29 mouse cellular contexts compared by ENCODE assay signal in genomic region chr9:54630905-54631304, GRCm38 (mm10). TPM values are rescaled to one million over a fixed set of nuclear protein-coding genes. Genes with fewer than 3 reads are reported as not detected.
DNase-seq lines count a peak whose midpoint lies in the region; ATAC-seq and TF ChIP-seq lines count a peak whose summit lies in the region.
"Had no signal": no experiment of that assay in that cellular context is flagged by ENCODE, and none has a peak within 500 bp of the region (broad histone marks: within the 10 kb centered on the region; RNA-seq: fewer than 3 reads in every experiment).

No protein-coding gene starts in this region.

- H3K27ac ChIP-seq in gastrocnemius, adult 2 months: no peak overlapping the region
- H3K27ac ChIP-seq in layer of hippocampus, adult 2 months: no peak overlapping the region
- H3K27ac ChIP-seq in midbrain, postnatal 0 days (ENCODE audit: low read depth, low read length): no peak overlapping the region
- H3K27ac ChIP-seq in midbrain, embryonic 10.5 days (replicated peaks): no peak overlapping the region
- H3K27ac ChIP-seq: embryonic facial prominence, embryonic 12.5 days; forebrain, embryonic 12.5 days; hindbrain, embryonic 12.5 days; limb, embryonic 15.5 days; midbrain, embryonic 15.5 days; neural tube, embryonic 13.5 days had no signal

- no peaks in the 10 kb centered on the region for H3K4me1 ChIP-seq in midbrain, postnatal 0 days (ENCODE audit: insufficient read depth, low read length)
- H3K4me1 ChIP-seq in midbrain, embryonic 10.5 days: no peaks in the 10 kb centered on the region
- H3K4me1 ChIP-seq: embryonic facial prominence, embryonic 12.5 days; forebrain, embryonic 12.5 days; hindbrain, embryonic 12.5 days; limb, embryonic 15.5 days; midbrain, embryonic 15.5 days; neural tube, embryonic 13.5 days had no signal

- H3K4me2 ChIP-seq in midbrain, postnatal 0 days (ENCODE audit: low read depth, low read length, poor library complexity, severe bottlenecking): no peak overlapping the region
- H3K4me2 ChIP-seq: embryonic facial prominence, embryonic 12.5 days; forebrain, embryonic 12.5 days; heart, embryonic 12.5 days; hindbrain, embryonic 12.5 days; limb, embryonic 15.5 days; midbrain, embryonic 15.5 days; neural tube, embryonic 13.5 days had no signal

- no peaks in the 10 kb centered on the region for H3K36me3 ChIP-seq in midbrain, postnatal 0 days (ENCODE audit: insufficient read depth, low read length)
- H3K36me3 ChIP-seq in midbrain, embryonic 10.5 days: no peaks in the 10 kb centered on the region
- H3K36me3 ChIP-seq: embryonic facial prominence, embryonic 12.5 days; forebrain, embryonic 12.5 days; heart, embryonic 12.5 days; hindbrain, embryonic 12.5 days; limb, embryonic 15.5 days; midbrain, embryonic 15.5 days; neural tube, embryonic 13.5 days had no signal

- DNase-seq in gastrocnemius, adult 2 months: no peak
- no peak for DNase-seq in gastrocnemius, postnatal 36 days
- no peak for DNase-seq in layer of hippocampus, adult 2 months (ENCODE audit: low spot score in 2 of 2)
- DNase-seq in layer of hippocampus, adult 11-12 months (ENCODE audit: low spot score): no peak
- DNase-seq in midbrain, postnatal 0 days (ENCODE audit: low spot score): no peak
- DNase-seq in midbrain, embryonic 10.5 days (ENCODE audit: low spot score): no peak
- DNase-seq in adrenal gland, postnatal 10 days: no peak
- no peak for DNase-seq in cerebellum, postnatal 4 days (ENCODE audit: low spot score in 2 of 2)
- DNase-seq: B cell, adult 2 months; cerebellum, adult 11-12 months; cerebellum, postnatal 14 days; heart, postnatal 14 days; kidney, adult 9 months; kidney, postnatal 36 days; layer of hippocampus, adult 9-11 months; lung, adult 18-20 months; lung, postnatal 4 days; thymus, adult 18-20 months; thymus, postnatal 36 days had no signal

- H3K9ac ChIP-seq in midbrain, postnatal 0 days (replicated peaks; ENCODE audit: low read length, poor library complexity, severe bottlenecking): no peak overlapping the region
- H3K9ac ChIP-seq: embryonic facial prominence, embryonic 12.5 days; forebrain, embryonic 12.5 days; heart, embryonic 12.5 days; hindbrain, embryonic 12.5 days; limb, embryonic 15.5 days; midbrain, embryonic 15.5 days; neural tube, embryonic 13.5 days had no signal

- H3K9me3 ChIP-seq in midbrain, postnatal 0 days (ENCODE audit: low read length): no peaks in the 10 kb centered on the region
- no peaks in the 10 kb centered on the region for H3K9me3 ChIP-seq in midbrain, embryonic 10.5 days (replicated peaks)
- H3K9me3 ChIP-seq: embryonic facial prominence, embryonic 12.5 days; forebrain, embryonic 12.5 days; heart, embryonic 12.5 days; hindbrain, embryonic 12.5 days; limb, embryonic 15.5 days; midbrain, embryonic 15.5 days; neural tube, embryonic 13.5 days had no signal

- no peak for ATAC-seq in midbrain, postnatal 0 days (ENCODE audit: low FRiP score)
- ATAC-seq: midbrain, embryonic 15.5 days had no signal

- intact Hi-C loops in gastrocnemius, adult 2 months (cut with DNase I): no loop called here
- intact Hi-C loops in gastrocnemius, postnatal 36 days (cut with DNase I): no loop called here

- no peak overlapping the region for H3K4me3 ChIP-seq in gastrocnemius, adult 2 months
- no peak overlapping the region for H3K4me3 ChIP-seq in layer of hippocampus, adult 2 months
- no peak overlapping the region for H3K4me3 ChIP-seq in midbrain, postnatal 0 days (ENCODE audit: low read depth, low read length)
- H3K4me3 ChIP-seq in midbrain, embryonic 10.5 days: no peak overlapping the region
- H3K4me3 ChIP-seq: embryonic facial prominence, embryonic 12.5 days; forebrain, embryonic 12.5 days; heart, embryonic 12.5 days; hindbrain, embryonic 12.5 days; limb, embryonic 15.5 days; midbrain, embryonic 15.5 days; myocyte; neural tube, embryonic 13.5 days had no signal

- no peaks in the 10 kb centered on the region for H3K27me3 ChIP-seq in midbrain, postnatal 0 days (ENCODE audit: insufficient read depth, low read length)
- H3K27me3 ChIP-seq in midbrain, embryonic 10.5 days (ENCODE audit: low read depth, poor library complexity, severe bottlenecking): no peaks in the 10 kb centered on the region
- H3K27me3 ChIP-seq: embryonic facial prominence, embryonic 12.5 days; forebrain, embryonic 12.5 days; heart, embryonic 12.5 days; hindbrain, embryonic 12.5 days; limb, embryonic 15.5 days; midbrain, embryonic 15.5 days; neural tube, embryonic 13.5 days had no signal

- TF ChIP-seq CTCF in gastrocnemius, adult 2 months (IDR thresholded peaks at IDR 0.05): peak; percentile 46
- peak; percentile 72 for TF ChIP-seq CTCF in layer of hippocampus, adult 2 months (conservative IDR thresholded peaks at IDR 0.05)
- TF ChIP-seq CTCF in midbrain, postnatal 0 days (IDR thresholded peaks at IDR 0.05): peak; percentile 40

RNA-seq across cellular contexts. Expression of gene Acsbg1, which starts 30.8 kb away (rescaled TPM):
- total RNA-seq in gastrocnemius, adult 2 months (2021): under 1 TPM; 0.15 to 0.28 TPM
- total RNA-seq in gastrocnemius, postnatal 36 days (2021): under 1 TPM; 0.17 to 0.61 TPM
- total RNA-seq in layer of hippocampus, adult 2 months (2021): 100 to 1,000 TPM; 106 to 111 TPM
- 54.7 and 69.9 TPM in 2 replicates for total RNA-seq in midbrain, postnatal 0 days (2014; rRNA removed)
- polyA plus RNA-seq in midbrain, postnatal 0 days (2015; fragmentation: Nextera tagmentation; extraction: Ambion mirVana): 42.8 and 49.7 TPM in 2 replicates
- polyA plus RNA-seq in midbrain, embryonic 10.5 days (2016; fragmentation: Nextera tagmentation; extraction: Ambion mirVana): 7.4 and 12.9 TPM in 2 replicates
- 100 to 1,000 TPM in 1 of 2 experiments, 10 to 100 TPM in 1; 85.7 to 119 TPM for total RNA-seq in adrenal gland, postnatal 10 days (2021)
- total RNA-seq: granulocyte monocyte progenitor cell, adult 5-6 weeks; megakaryocyte-erythroid progenitor cell, adult 5-6 weeks had no signal

RNA-seq across cellular contexts. Expression of gene Idh3a, which starts 44.8 kb away (rescaled TPM):
- 100 to 1,000 TPM; 522 to 568 TPM for total RNA-seq in gastrocnemius, adult 2 months (2021)
- total RNA-seq in gastrocnemius, postnatal 36 days (2021): 100 to 1,000 TPM; 564 to 571 TPM
- total RNA-seq in layer of hippocampus, adult 2 months (2021): 100 to 1,000 TPM; 159 to 179 TPM
- total RNA-seq in midbrain, postnatal 0 days (2014; rRNA removed): 87.2 and 103 TPM in 2 replicates
- polyA plus RNA-seq in midbrain, postnatal 0 days (2015; fragmentation: Nextera tagmentation; extraction: Ambion mirVana): 184 and 191 TPM in 2 replicates
- 113 and 124 TPM in 2 replicates for polyA plus RNA-seq in midbrain, embryonic 10.5 days (2016; fragmentation: Nextera tagmentation; extraction: Ambion mirVana)
- total RNA-seq in adrenal gland, postnatal 10 days (2021): 100 to 1,000 TPM; 806 to 826 TPM

Comparison
In these comparisons a context has a peak if more than half of its experiments do, and no peak if none do; other contexts are left out.
1. RNA of gene Acsbg1, which starts 30.8 kb away (total RNA-seq): 85.7 to 119 TPM in adrenal gland, postnatal 10 days, 106 to 111 TPM in layer of hippocampus, adult 2 months and 54.7 to 69.9 TPM in midbrain, postnatal 0 days; 0.17 to 0.61 TPM in gastrocnemius, postnatal 36 days and 0.15 to 0.28 TPM in gastrocnemius, adult 2 months; every median in the first group is over 10 times any median in the second.
2. Peak in every context shown above with its lines, with median percentiles within 50 percentile points of each other: CTCF ChIP-seq.